Mouse (Mus musculus): ENCODE measurements around the gene Bri3. TPM values are rescaled to one million over a fixed set of nuclear protein-coding genes. Genes with fewer than 3 reads are reported as not detected.
A peak's percentile ranks its signal among the peaks of the same experiment; 100 is the strongest.

The Bri3 gene
- total and polyA plus RNA-seq, 2 experiments from 2014 or later: 17.6 to 138 TPM

DNA sequence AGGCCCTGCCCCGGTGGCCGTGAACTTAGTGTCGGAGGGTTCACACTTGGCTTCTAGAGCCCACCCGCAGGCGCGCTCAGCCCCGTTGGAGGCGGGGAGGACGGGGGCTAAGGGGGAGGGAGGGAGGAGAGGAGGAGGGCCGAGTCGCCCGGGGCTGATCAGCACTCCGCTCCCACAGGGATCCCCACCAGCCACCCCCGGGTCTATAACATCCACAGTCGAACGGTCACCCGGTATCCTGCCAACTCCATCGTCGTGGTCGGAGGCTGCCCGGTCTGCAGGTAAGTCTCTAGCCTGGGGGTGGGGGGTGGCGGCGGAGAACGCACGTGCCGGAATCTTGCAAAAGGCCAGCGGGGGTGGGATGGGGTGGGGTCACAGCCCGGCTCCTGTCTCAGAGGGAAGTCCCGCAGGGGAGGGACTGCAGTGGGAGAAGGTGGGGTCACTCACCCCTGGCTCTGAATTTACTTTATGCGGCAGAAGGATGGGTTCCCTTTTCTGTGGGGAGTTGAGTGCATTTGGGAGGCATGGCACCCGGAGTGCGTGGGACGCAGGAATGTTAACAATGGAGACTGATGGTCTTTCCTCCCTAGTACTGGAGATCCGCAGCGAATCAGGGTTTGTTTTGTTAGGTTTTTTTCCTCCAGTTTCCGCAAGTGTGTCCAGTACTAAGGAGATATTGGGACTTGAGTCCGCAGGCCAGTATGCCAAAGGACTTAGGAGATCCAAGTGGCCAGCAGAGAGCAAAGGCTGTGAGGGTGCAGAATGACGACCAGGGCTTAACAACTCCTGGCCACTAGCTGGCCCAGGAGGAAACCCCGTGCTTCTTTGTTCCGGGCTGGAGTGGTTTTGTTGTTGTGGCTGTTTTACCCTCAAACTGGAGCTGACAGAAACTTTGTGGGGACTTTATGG is 11.6 kb downstream of the Bri3 start:
- Histone ChIP-seq H3K9ac (peak overlapping the region; percentile 93), H3K4me1 (ENCODE audit: insufficient read depth) (peaks cover 36% of the 10 kb centered on the region), H3K36me3 (ENCODE audit: insufficient read depth) (no peaks in the 10 kb centered on the region), H3K27ac (ENCODE audit: low read depth, low read length) (peak overlapping the region; percentile 89), H3K4me3 (ENCODE audit: low read depth, low read length) (peak overlapping the region; percentile 84), H3K27me3 (ENCODE audit: insufficient read depth, low read length) (no peaks in the 10 kb centered on the region), H3K9me3 (ENCODE audit: low read length) (no peaks in the 10 kb centered on the region), H3K4me2 (ENCODE audit: low read depth) (peak overlapping the region; percentile 73)
- DNase-seq (peak; percentile 65), ATAC-seq (peak; percentile 74)
- WGBS: under 1% methylated on average over 37 of the region's 40 CpGs
- no peak for TF ChIP-seq CTCF (IDR thresholded peaks at IDR 0.05; ENCODE audit: low read depth)

DNA sequence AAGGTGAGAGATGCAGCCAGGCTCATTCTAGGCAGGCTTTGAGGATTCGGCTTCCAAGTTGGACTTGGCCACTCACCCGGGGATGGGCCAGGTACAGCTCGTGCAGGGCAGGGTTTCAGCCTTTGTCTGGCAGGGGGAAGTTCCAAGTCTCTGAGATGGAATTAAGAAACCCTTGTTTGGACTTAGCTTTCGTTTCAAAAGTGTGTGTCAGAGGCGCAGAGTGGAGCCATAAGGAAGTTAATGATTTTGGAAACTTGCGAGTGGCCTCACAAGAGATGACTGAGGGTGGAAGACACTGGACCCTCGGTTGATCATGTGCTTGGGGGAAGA is 12.3 kb downstream of the Bri3 start:
- ATAC-seq: no peak
- H3K9me3 ChIP-seq (ENCODE audit: low read length): no peaks in the 10 kb centered on the region

DNA sequence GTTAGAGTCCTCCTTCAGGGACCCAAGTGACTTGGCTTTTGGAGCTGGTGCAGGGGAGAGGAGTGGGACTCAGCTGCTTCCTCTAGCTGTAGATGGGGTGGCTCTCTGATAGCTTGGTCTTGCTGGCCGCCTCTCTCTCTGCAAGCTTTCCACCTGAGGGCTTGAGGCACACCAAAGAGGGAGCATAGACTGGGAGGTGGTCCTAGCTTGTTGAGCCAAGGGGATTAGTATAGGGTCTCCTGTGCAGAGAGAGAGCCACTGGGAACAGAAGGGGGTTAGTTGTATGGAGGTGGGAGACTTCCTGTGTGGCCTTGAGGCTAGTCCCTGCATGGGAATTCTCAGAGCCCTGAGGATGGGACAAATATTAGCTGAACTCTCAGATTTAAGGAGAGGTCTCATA is 12.7 kb downstream of the Bri3 start:
- ATAC-seq: no peak
- no peaks in the 10 kb centered on the region for H3K36me3 ChIP-seq (ENCODE audit: insufficient read depth)
- whole genome bisulfite sequencing: 50% methylated on average over 1 of the region's 1 CpGs
- TF ChIP-seq CTCF (IDR thresholded peaks at IDR 0.05; ENCODE audit: low read depth): no peak
- no peaks in the 10 kb centered on the region for H3K27me3 ChIP-seq (ENCODE audit: insufficient read depth, low read length)
- peak overlapping the region; percentile 73 for H3K4me2 ChIP-seq (ENCODE audit: low read depth)
- H3K4me1 ChIP-seq (ENCODE audit: insufficient read depth): peaks cover 36% of the 10 kb centered on the region
- no peaks in the 10 kb centered on the region for H3K9me3 ChIP-seq (ENCODE audit: low read length)
- H3K9ac ChIP-seq: peak overlapping the region; percentile 93
- H3K4me3 ChIP-seq (ENCODE audit: low read depth, low read length): peak overlapping the region; percentile 84
- peak overlapping the region; percentile 89; the same call in 1 of the 2 replicates for H3K27ac ChIP-seq (ENCODE audit: low read depth, low read length)
- DNase-seq: no peak

More for the DNA sequence above, 12.3 kb downstream of the Bri3 start:
- Histone ChIP-seq H3K4me1 (ENCODE audit: insufficient read depth) (peaks cover 36% of the 10 kb centered on the region), H3K9ac (peak overlapping the region; percentile 93), H3K27me3 (ENCODE audit: insufficient read depth, low read length) (no peaks in the 10 kb centered on the region), H3K27ac (ENCODE audit: low read depth, low read length) (peak overlapping the region; percentile 89), H3K4me3 (ENCODE audit: low read depth, low read length) (peak overlapping the region; percentile 84), H3K36me3 (ENCODE audit: insufficient read depth) (no peaks in the 10 kb centered on the region), H3K4me2 (ENCODE audit: low read depth) (peak overlapping the region; percentile 73)
- no peak for TF ChIP-seq CTCF (IDR thresholded peaks at IDR 0.05; ENCODE audit: low read depth)
- 8% methylated on average over 7 of the region's 7 CpGs for WGBS
- no peak for DNase-seq

DNA sequence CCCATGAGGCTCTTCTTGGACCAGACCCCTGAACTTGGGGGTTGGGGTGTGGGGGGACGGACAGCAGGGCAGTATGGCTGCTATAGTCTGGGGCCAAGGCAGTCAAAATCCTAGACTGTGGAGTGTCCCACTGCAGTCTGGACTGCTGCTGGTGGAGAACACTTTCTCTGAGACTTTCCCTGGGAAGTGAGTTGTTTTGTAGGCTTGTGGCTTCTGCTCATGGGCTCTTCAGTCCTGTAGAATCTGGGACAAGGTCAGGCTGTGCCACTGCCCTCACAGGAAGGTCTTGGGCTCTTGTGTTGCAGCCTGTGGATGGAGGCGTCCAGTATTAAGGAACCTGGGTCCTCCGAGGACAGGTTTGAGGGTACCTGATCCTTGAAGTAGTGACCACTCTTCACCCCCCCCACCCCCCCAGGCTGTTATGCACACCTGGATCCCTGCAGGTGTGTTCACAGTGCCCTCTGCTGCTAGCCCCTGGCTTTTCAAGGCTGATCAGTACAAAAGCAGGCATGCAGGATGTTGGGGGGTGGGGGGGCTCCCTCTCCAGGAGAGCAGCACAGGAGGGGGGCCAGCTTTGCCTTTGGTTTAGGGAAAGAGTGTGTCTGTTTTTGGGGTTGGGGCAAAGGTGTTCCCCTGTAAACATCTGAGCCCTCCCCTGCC is 13.3 kb downstream of the Bri3 start:
- TF ChIP-seq CTCF (IDR thresholded peaks at IDR 0.05; ENCODE audit: low read depth): peak; percentile 31
- H3K27ac ChIP-seq (ENCODE audit: low read depth, low read length): no peak overlapping the region
- no peak for ATAC-seq
- no peaks in the 10 kb centered on the region for H3K9me3 ChIP-seq (ENCODE audit: low read length)
- 79% methylated on average over 3 of the region's 3 CpGs for WGBS
- peak overlapping the region; percentile 73 for H3K4me2 ChIP-seq (ENCODE audit: low read depth)
- H3K4me3 ChIP-seq (ENCODE audit: low read depth, low read length): peak overlapping the region; percentile 84
- H3K4me1 ChIP-seq (ENCODE audit: insufficient read depth): peaks cover 36% of the 10 kb centered on the region
- H3K27me3 ChIP-seq (ENCODE audit: insufficient read depth, low read length): no peaks in the 10 kb centered on the region
- H3K36me3 ChIP-seq (ENCODE audit: insufficient read depth): no peaks in the 10 kb centered on the region
- DNase-seq: no peak
- peak overlapping the region; percentile 93 for H3K9ac ChIP-seq

DNA sequence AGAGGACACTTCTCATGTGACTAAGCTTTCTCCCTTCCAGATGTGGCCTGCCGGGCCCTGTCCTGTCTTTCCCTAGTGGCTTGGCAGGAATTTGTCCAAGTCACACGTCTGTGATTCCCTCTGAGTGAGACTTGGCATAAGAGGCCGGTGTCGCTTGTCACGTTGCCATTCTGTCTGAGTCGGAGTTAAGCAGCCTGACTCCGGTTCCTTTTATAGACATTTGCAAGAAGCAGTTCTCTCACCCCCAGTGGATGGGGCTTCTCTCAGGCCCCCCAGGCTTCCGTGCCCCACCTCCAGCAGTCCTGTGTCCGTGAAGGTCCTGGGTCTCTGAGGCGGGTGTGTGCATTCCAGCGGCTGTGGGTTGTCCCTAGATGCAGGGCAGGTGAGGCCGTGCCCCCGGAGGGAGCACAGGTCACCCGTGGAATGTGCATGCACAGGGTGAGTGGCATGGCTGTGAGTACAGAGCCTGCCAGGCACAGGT is 13.9 kb downstream of the Bri3 start:
- Histone ChIP-seq H3K9me3 (ENCODE audit: low read length) (no peaks in the 10 kb centered on the region), H3K9ac (peak overlapping the region; percentile 39), H3K4me3 (ENCODE audit: low read depth, low read length) (peak overlapping the region; percentile 16), H3K27ac (ENCODE audit: low read depth, low read length) (peak overlapping the region; percentile 40; the same call in 1 of the 2 replicates), H3K4me2 (ENCODE audit: low read depth) (peak overlapping the region; percentile 73), H3K27me3 (ENCODE audit: insufficient read depth, low read length) (no peaks in the 10 kb centered on the region), H3K4me1 (ENCODE audit: insufficient read depth) (peaks cover 36% of the 10 kb centered on the region), H3K36me3 (ENCODE audit: insufficient read depth) (no peaks in the 10 kb centered on the region)
- no peak; the same call in 1 of the 2 replicates for TF ChIP-seq CTCF (IDR thresholded peaks at IDR 0.05; ENCODE audit: low read depth)
- ATAC-seq (no peak), DNase-seq (peak; percentile 52)
- 25% methylated on average over 14 of the region's 14 CpGs for WGBS

DNA sequence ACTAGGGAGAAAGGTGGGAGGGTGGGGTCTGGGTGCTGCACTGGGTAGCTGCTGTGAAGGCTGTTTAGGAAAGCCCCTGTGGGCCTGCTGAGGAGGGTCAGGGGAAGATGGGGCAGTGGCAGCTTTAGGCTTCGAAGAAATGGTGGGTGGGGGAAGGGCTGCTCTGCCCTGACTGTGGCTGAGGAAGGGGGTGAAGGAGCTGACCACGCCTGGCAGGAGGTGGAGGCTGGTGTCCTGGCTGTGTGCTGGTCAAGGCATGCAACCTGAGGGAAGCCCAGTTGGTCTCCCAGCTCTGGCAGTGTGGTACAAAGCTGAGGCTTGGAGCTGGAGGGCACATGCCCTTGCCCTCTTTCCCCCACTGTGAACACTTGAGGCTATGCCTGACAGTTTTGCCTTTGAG is 14.4 kb downstream of the Bri3 start:
- Histone ChIP-seq H3K4me2 (ENCODE audit: low read depth) (peak overlapping the region; percentile 73), H3K4me1 (ENCODE audit: insufficient read depth) (peaks cover 36% of the 10 kb centered on the region), H3K9ac (peak overlapping the region; percentile 39), H3K36me3 (ENCODE audit: insufficient read depth) (no peaks in the 10 kb centered on the region), H3K9me3 (ENCODE audit: low read length) (no peaks in the 10 kb centered on the region), H3K27ac (ENCODE audit: low read depth, low read length) (no peak overlapping the region), H3K27me3 (ENCODE audit: insufficient read depth, low read length) (no peaks in the 10 kb centered on the region), H3K4me3 (ENCODE audit: low read depth, low read length) (no peak overlapping the region)
- WGBS: 24% methylated on average over 2 of the region's 2 CpGs
- DNase-seq (no peak), ATAC-seq (no peak)
- no peak for TF ChIP-seq CTCF (IDR thresholded peaks at IDR 0.05; ENCODE audit: low read depth)
